Mouse (Mus musculus) midbrain, embryonic 16.5 days (tissue): ENCODE results near the gene Nhsl2. TPM values are rescaled to one million over a fixed set of nuclear protein-coding genes. Genes with fewer than 3 reads are reported as not detected.

Experiments
- ATAC-seq: fragments of 200-750 bp; cut with Nextera tagmentation; 2 replicates; pipeline ENCODE4 v1.8.0; 2017; ENCODE audit warnings: moderate TSS enrichment
- H3K27ac ChIP-seq: fragments of 300-500 bp; sonication (generic); 2 replicates; pipeline ENCODE4 v1.5.1; 2014; ENCODE audit warnings: mild to moderate bottlenecking, low read length, mixed read lengths
- H3K27me3 ChIP-seq: fragments of 300-500 bp; sonication (generic); 2 replicates; pipeline ENCODE4 v1.6.1; 2014; ENCODE audit warnings: low read depth, low read length, mixed read lengths; ENCODE audit not compliant: control insufficient read depth, insufficient read depth
- H3K36me3 ChIP-seq: fragments of 300-500 bp; sonication (generic); 2 replicates; pipeline ENCODE4 v1.6.1; 2014; ENCODE audit warnings: mild to moderate bottlenecking, low read length, moderate library complexity, mixed read lengths; ENCODE audit not compliant: control insufficient read depth, insufficient read depth
- H3K4me1 ChIP-seq: fragments of 300-500 bp; sonication (generic); 2 replicates; pipeline ENCODE4 v1.6.1; 2014; ENCODE audit warnings: mild to moderate bottlenecking, low read length, mixed read lengths; ENCODE audit not compliant: control insufficient read depth, insufficient read depth
- H3K4me2 ChIP-seq: fragments of 300-500 bp; sonication (generic); 2 replicates; pipeline ENCODE4 v1.6.1; 2014; ENCODE audit warnings: mild to moderate bottlenecking, low read length, mixed read lengths
- H3K4me3 ChIP-seq: fragments of 300-500 bp; sonication (generic); 2 replicates; pipeline ENCODE4 v1.5.1; 2014; ENCODE audit warnings: low read depth, mild to moderate bottlenecking, low read length, moderate library complexity, mixed read lengths
- H3K9ac ChIP-seq: fragments of 300-500 bp; sonication (generic); 2 replicates; pipeline ENCODE4 v1.6.1; 2014; ENCODE audit warnings: low read depth, low read length, mixed read lengths
- H3K9me3 ChIP-seq: fragments of 300-500 bp; sonication (generic); replicated peaks from 2 replicates; pipeline ENCODE4 v1.6.1; 2014; ENCODE audit warnings: mild to moderate bottlenecking, low read length, mixed read lengths; ENCODE audit not compliant: control insufficient read depth, poor library complexity, severe bottlenecking
- WGBS: fragments of 180-500 bp; shearing (Covaris S2); extraction: QIAGEN DNeasy Blood & Tissue Kit; methylation state at CpG from one replicate; pipeline ENCODE4 v1.1.7; 2014; 5-methylcytosine and 5-hydroxymethylcytosine counted together
- polyA plus RNA-seq: library from polyadenylated mRNA; unstranded; fragments of >200 nt; fragmentation: Nextera tagmentation; extraction: Ambion mirVana; gene quantifications from 2 replicates; pipeline ENCODE4 v1.2.1, GENCODE M21; 2015

Gene Nhsl2
- polyA plus RNA-seq, 1 experiment from 2014 or later: 6.0 TPM

- Histone ChIP-seq H3K9me3 (no peaks in the 10 kb centered on the region), H3K36me3 (no peaks in the 10 kb centered on the region), H3K4me2 (peak overlapping the region; percentile 63), H3K27me3 (no peaks in the 10 kb centered on the region; the same call in 1 of the 2 replicates), H3K4me3 (peak overlapping the region; percentile 49), H3K9ac (peak overlapping the region; percentile 70; the same call in 1 of the 2 replicates), H3K27ac (peak overlapping the region; percentile 82), H3K4me1 (peaks cover 13% of the 10 kb centered on the region; the same call in 1 of the 2 replicates)
- 13% methylated on average over 2 of the region's 2 CpGs for WGBS
- peak; percentile 34 for ATAC-seq
These were observed 222.3 kb downstream of the Nhsl2 start for GRCm38 (mm10) chrX:102071517-102071916.

GRCm38 (mm10) chrX:102073605-102074325 lies 224.6 kb downstream of the Nhsl2 start:
- Histone ChIP-seq H3K27ac (no peak overlapping the region), H3K4me1 (peaks cover 6% of the 10 kb centered on the region; the same call in 1 of the 2 replicates), H3K27me3 (no peaks in the 10 kb centered on the region; the same call in 1 of the 2 replicates), H3K4me3 (no peak overlapping the region), H3K9ac (no peak overlapping the region), H3K9me3 (no peaks in the 10 kb centered on the region), H3K36me3 (no peaks in the 10 kb centered on the region), H3K4me2 (no peak overlapping the region)
- WGBS: 66% methylated on average over 14 of the region's 14 CpGs
- no peak for ATAC-seq

- Histone ChIP-seq H3K4me2 (no peak overlapping the region), H3K9ac (no peak overlapping the region), H3K27ac (no peak overlapping the region), H3K27me3 (no peaks in the 10 kb centered on the region; the same call in 1 of the 2 replicates), H3K9me3 (no peaks in the 10 kb centered on the region), H3K36me3 (no peaks in the 10 kb centered on the region), H3K4me3 (no peak overlapping the region), H3K4me1 (peaks cover 6% of the 10 kb centered on the region; the same call in 1 of the 2 replicates)
- no peak for ATAC-seq
- WGBS: 32% methylated on average over 5 of the region's 5 CpGs
These were observed 225.2 kb downstream of the Nhsl2 start for GRCm38 (mm10) chrX:102074435-102074834.

GRCm38 (mm10) chrX:102075158-102075557 lies 226.0 kb downstream of the Nhsl2 start:
- H3K4me2 ChIP-seq: no peak overlapping the region
- H3K4me3 ChIP-seq: no peak overlapping the region
- H3K27ac ChIP-seq: no peak overlapping the region
- H3K36me3 ChIP-seq: no peaks in the 10 kb centered on the region
- H3K4me1 ChIP-seq: peaks cover 4% of the 10 kb centered on the region; the same call in 1 of the 2 replicates
- 76% methylated on average over 4 of the region's 4 CpGs for WGBS
- no peak for ATAC-seq
- no peaks in the 10 kb centered on the region; the same call in 1 of the 2 replicates for H3K27me3 ChIP-seq
- no peaks in the 10 kb centered on the region for H3K9me3 ChIP-seq
- H3K9ac ChIP-seq: no peak overlapping the region

DNA sequence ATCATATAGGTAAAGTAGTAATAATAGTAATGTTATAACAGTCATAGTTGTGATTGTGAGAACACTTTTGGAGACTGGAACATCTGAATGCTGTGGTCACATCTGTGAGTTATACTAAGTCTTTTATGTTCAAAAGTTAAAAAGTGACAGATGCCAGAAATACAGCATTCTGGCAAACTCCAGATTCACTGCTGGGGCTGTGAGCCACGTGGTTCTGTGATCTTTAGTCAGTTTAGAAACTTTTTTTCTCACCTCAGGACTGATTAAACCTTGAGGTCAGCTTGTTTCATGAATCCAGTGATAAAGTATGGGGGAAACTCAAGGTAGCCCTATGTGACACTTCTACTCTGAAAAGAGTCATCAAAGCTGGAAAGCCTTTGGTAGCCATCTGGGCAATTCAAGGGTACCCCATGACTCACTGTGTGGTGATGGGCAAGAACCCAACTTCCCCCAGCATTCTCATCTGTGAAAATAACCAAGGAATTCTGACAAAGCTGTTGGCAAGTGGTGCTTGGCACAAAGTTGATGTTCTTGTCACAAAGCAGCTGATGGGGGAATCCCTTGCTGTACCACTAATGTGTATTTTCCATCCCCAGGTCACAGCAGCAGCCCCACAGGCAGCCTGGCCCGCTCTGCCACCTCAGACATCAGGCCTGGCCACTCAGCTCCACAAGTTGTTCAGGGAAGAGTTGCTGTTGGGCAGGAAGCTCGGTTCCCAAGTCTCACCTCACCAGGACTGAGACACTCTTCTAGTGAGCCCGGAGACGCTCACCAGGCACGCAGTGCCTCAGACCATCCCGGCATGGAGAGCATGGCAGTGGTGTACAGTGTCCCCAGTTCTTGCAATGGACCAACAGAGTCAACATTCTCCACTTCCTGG lies 227.9 kb downstream of the Nhsl2 start:
- WGBS: 89% methylated on average over 7 of the region's 7 CpGs
- no peak overlapping the region for H3K9ac ChIP-seq
- H3K27me3 ChIP-seq: no peaks in the 10 kb centered on the region; the same call in 1 of the 2 replicates
- H3K4me1 ChIP-seq: peaks cover 14% of the 10 kb centered on the region
- no peak overlapping the region for H3K27ac ChIP-seq
- no peak for ATAC-seq
- no peak overlapping the region for H3K4me2 ChIP-seq
- H3K4me3 ChIP-seq: no peak overlapping the region
- H3K36me3 ChIP-seq: no peaks in the 10 kb centered on the region
- H3K9me3 ChIP-seq: no peaks in the 10 kb centered on the region

- Histone ChIP-seq H3K27ac (peak overlapping the region; percentile 81), H3K4me1 (peaks cover 14% of the 10 kb centered on the region), H3K4me2 (peak overlapping the region; percentile 24), H3K9ac (no peak overlapping the region), H3K9me3 (no peaks in the 10 kb centered on the region), H3K36me3 (no peaks in the 10 kb centered on the region), H3K4me3 (no peak overlapping the region), H3K27me3 (no peaks in the 10 kb centered on the region)
- peak; percentile 19; the same call in 1 of the 2 replicates for ATAC-seq
- 40% methylated on average over 10 of the region's 10 CpGs for WGBS
These were observed 231.9 kb downstream of the Nhsl2 start for GRCm38 (mm10) chrX:102081076-102081475.

DNA sequence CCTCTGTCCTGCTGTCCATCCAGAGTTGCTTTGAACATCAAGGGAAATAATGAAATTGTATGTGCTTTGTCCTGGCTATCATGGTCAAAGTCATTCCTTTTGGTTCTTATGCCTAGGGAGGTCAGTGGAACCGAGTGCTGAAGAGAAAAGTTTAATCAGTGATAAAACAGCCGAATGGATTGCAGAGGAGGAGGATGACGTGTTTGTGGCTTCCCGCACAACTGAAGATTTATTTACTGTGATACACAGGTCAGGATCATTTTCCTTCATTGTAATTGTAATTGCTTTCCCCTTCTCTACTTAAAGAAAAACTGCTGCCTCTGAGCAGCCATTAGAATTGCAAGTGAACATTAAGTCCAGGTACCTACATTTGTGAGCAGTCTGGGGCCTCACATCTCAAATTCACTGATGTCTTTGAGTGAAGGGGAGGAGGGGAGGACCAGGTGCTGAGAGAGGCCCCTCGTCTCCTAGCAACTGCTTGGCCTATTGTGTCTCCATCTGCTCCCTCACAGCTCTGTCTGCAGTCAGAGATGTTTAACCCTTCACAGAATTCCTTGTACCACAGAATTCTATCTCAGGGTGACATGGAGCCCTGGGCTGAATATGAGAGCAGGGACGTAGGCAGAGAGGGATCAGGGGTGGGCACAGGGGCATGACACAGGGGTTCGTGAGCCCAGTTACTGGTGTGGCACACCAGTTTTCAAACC lies 232.5 kb downstream of the Nhsl2 start:
- Histone ChIP-seq H3K27ac (peak overlapping the region; percentile 81), H3K4me1 (peaks cover 14% of the 10 kb centered on the region), H3K9me3 (no peaks in the 10 kb centered on the region), H3K9ac (no peak overlapping the region), H3K4me3 (no peak overlapping the region), H3K36me3 (no peaks in the 10 kb centered on the region), H3K27me3 (no peaks in the 10 kb centered on the region; the same call in 1 of the 2 replicates), H3K4me2 (peak overlapping the region; percentile 24)
- 31% methylated on average over 7 of the region's 7 CpGs for WGBS
- peak; percentile 95 for ATAC-seq

DNA sequence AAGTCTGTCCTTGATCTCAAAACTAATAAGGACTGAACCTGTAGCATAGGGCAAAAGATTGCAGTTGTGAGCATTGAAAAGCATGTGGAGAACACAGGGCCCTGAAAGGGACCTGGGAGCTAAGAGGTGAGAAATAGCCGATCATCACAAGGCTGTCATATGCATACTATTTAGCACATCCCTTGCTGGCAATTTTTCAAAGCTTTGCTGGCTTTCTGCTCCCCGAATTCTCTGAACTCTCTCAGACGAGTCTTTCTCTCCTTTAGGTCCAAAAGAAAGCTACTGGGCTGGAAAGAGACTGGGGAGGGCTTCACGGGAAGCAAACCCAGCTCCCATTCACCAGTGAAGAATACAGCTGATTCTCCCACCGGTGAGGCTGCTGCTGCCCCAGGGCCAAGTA lies 233.2 kb downstream of the Nhsl2 start:
- no peaks in the 10 kb centered on the region for H3K9me3 ChIP-seq
- H3K4me2 ChIP-seq: peak overlapping the region; percentile 15; the same call in 1 of the 2 replicates
- H3K4me3 ChIP-seq: no peak overlapping the region
- no peaks in the 10 kb centered on the region for H3K36me3 ChIP-seq
- no peak overlapping the region for H3K9ac ChIP-seq
- H3K27me3 ChIP-seq: no peaks in the 10 kb centered on the region; the same call in 1 of the 2 replicates
- peaks cover 14% of the 10 kb centered on the region for H3K4me1 ChIP-seq
- peak overlapping the region; percentile 81 for H3K27ac ChIP-seq
- peak; percentile 57 for ATAC-seq
- 33% methylated on average over 5 of the region's 5 CpGs for WGBS
